Mouse (Mus musculus) ES-E14 (cell line): Measurements from ENCODE around the gene 2610001J05Rik.

Source experiments
- CHD2 ChIP-seq: IDR thresholded peaks from 2 replicates; pipeline ENCODE4 v1.6.1; 2014; ENCODE audit warnings: mild to moderate bottlenecking, low read depth, low read length, inconsistent platforms
- HCFC1 ChIP-seq: IDR thresholded peaks from 2 replicates; pipeline ENCODE4 v1.6.1; 2012; ENCODE audit warnings: low read length, inconsistent platforms, borderline replicate concordance; ENCODE audit not compliant: insufficient read depth
- MAFK ChIP-seq: IDR thresholded peaks from 2 replicates; pipeline ENCODE4 v1.6.1; 2014; ENCODE audit warnings: mild to moderate bottlenecking, low read depth, low read length, inconsistent platforms; ENCODE audit not compliant: insufficient read depth
- ZC3H11A ChIP-seq: IDR thresholded peaks from 2 replicates; pipeline ENCODE4 v1.6.1; 2012; ENCODE audit warnings: low read depth, mild to moderate bottlenecking, inconsistent platforms, low read length, borderline replicate concordance

- TF ChIP-seq CHD2 (no peak), ZC3H11A (no peak), MAFK (no peak), HCFC1 (no peak)
Observed at GRCm38 (mm10) chr6:13828877-13829276, 42.4 kb downstream of the 2610001J05Rik start.
